Mouse (Mus musculus): ENCODE data around the gene Dock4.

DNA sequence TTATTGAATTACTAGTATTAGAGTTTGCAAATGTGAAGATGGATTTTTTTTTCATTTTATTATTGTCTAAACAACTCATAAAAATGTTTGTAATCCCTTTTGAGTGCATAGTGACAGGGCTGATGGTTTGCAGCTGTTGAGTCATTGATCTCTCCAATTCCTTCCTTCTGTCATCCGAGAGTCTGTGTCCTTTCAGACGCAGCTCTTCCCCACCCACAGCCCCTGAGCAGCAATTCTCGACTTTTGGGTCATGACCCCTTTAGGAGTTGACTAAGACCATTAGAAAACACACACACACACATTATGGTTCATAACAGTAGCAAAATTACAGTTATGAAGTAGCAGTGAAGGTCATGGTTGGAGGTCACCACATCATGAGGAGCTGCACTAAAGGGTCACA, 380.7 kb downstream of the Dock4 start:
- TF ChIP-seq CTCF (IDR thresholded peaks at IDR 0.05; ENCODE audit: borderline replicate concordance, control insufficient read depth, extremely low read depth, insufficient read depth, low read length, poor library complexity), result no peak
- TF ChIP-seq POLR2A (IDR thresholded peaks at IDR 0.05; ENCODE audit: control insufficient read depth, extremely low read depth, insufficient read depth, low read length, poor library complexity), result no peak
